Mouse (Mus musculus) myocyte (in vitro differentiated cells): Measurements from ENCODE around the gene 1700001P01Rik. TPM values are rescaled to one million over a fixed set of nuclear protein-coding genes. Genes with fewer than 3 reads are reported as not detected.

Experiments used
- H3K27me3 ChIP-seq: one replicate; pipeline ENCODE4 v1.6.1; 2011; ENCODE audit not compliant: control insufficient read depth, insufficient read depth, insufficient read length
- H3K36me3 ChIP-seq: one replicate; pipeline ENCODE4 v1.6.1; 2011; ENCODE audit not compliant: control insufficient read depth, insufficient read depth
- H3K4me2 ChIP-seq: one replicate; pipeline ENCODE4 v1.6.1; 2011; ENCODE audit warnings: low read depth, control low read depth
- H3K4me3 ChIP-seq: one replicate; pipeline ENCODE4 v1.5.1; 2011; ENCODE audit warnings: mild to moderate bottlenecking, control low read depth, moderate library complexity
- H3K79me2 ChIP-seq: one replicate; pipeline ENCODE4 v1.6.1; 2011; ENCODE audit not compliant: control insufficient read depth, insufficient read depth
- H3ac ChIP-seq: one replicate; pipeline ENCODE4 v1.6.1; 2011; ENCODE audit not compliant: control insufficient read depth, insufficient read length
- CEBPB ChIP-seq: IDR thresholded peaks from 2 replicates; pipeline ENCODE4 v1.6.1; 2011; ENCODE audit warnings: mild to moderate bottlenecking, moderate library complexity; ENCODE audit not compliant: poor library complexity, insufficient read depth, severe bottlenecking
- E2F4 ChIP-seq: IDR thresholded peaks from one replicate; pipeline ENCODE4 v1.6.1; 2011; ENCODE audit warnings: mild to moderate bottlenecking, control low read depth, moderate library complexity; ENCODE audit not compliant: insufficient read depth
- MAX ChIP-seq: IDR thresholded peaks from one replicate; pipeline ENCODE4 v1.6.1; 2011; ENCODE audit warnings: low read depth, mild to moderate bottlenecking, control low read depth
- MYOD1 ChIP-seq, 3 experiments: IDR thresholded peaks; one replicate each; pipeline ENCODE4 v1.6.1; 2011; ENCODE audit warnings: control low read depth in 2 of 3, low read depth in 2 of 3, mild to moderate bottlenecking in 2 of 3, moderate library complexity in 1 of 3; ENCODE audit not compliant: insufficient read length in 2 of 3, control insufficient read depth in 1 of 3
- MYOG ChIP-seq, 3 experiments: IDR thresholded peaks; one replicate each; pipeline ENCODE4 v1.6.1; 2011; ENCODE audit warnings: control low read depth in 2 of 3, low read depth in 2 of 3, mild to moderate bottlenecking in 2 of 3; ENCODE audit not compliant: insufficient read length in 2 of 3, control insufficient read depth in 1 of 3, insufficient read depth in 1 of 3
- POLR2A ChIP-seq: IDR thresholded peaks from one replicate; pipeline ENCODE4 v1.6.1; 2011; ENCODE audit warnings: low read depth, mild to moderate bottlenecking, control low read depth, moderate library complexity; ENCODE audit not compliant: insufficient read length
- POLR2AphosphoS2 ChIP-seq: IDR thresholded peaks from one replicate; pipeline ENCODE4 v1.6.1; 2011; ENCODE audit warnings: low read depth, control low read depth; ENCODE audit not compliant: insufficient read length
- REST ChIP-seq: IDR thresholded peaks from one replicate; pipeline ENCODE4 v1.6.1; 2011; ENCODE audit warnings: mild to moderate bottlenecking, control low read depth, moderate library complexity; ENCODE audit not compliant: insufficient read depth, insufficient read length
- SRF ChIP-seq: IDR thresholded peaks from one replicate; pipeline ENCODE4 v1.6.1; 2011; ENCODE audit warnings: low read depth; ENCODE audit not compliant: control insufficient read depth, insufficient read length
- TCF12 ChIP-seq: IDR thresholded peaks from one replicate; pipeline ENCODE4 v1.6.1; 2011; ENCODE audit warnings: mild to moderate bottlenecking, control low read depth; ENCODE audit not compliant: poor library complexity, insufficient read depth, severe bottlenecking
- TCF3 ChIP-seq: IDR thresholded peaks from one replicate; pipeline ENCODE4 v1.6.1; 2011; ENCODE audit warnings: low read depth, control low read depth; ENCODE audit not compliant: insufficient read length
- USF1 ChIP-seq: IDR thresholded peaks from one replicate; pipeline ENCODE4 v1.6.1; 2011; ENCODE audit warnings: low read depth, mild to moderate bottlenecking, control low read depth, moderate library complexity
- polyA plus RNA-seq: library from polyadenylated mRNA; unstranded; fragments of >200 nt; fragmentation: generic; extraction: Trizol; gene quantifications from one replicate; pipeline ENCODE4 v1.2.1, GENCODE M21; 2012; ENCODE audit warnings: missing spikeins

1700001P01Rik gene
- polyA plus RNA-seq, 1 experiment, result 0.07 TPM

DNA sequence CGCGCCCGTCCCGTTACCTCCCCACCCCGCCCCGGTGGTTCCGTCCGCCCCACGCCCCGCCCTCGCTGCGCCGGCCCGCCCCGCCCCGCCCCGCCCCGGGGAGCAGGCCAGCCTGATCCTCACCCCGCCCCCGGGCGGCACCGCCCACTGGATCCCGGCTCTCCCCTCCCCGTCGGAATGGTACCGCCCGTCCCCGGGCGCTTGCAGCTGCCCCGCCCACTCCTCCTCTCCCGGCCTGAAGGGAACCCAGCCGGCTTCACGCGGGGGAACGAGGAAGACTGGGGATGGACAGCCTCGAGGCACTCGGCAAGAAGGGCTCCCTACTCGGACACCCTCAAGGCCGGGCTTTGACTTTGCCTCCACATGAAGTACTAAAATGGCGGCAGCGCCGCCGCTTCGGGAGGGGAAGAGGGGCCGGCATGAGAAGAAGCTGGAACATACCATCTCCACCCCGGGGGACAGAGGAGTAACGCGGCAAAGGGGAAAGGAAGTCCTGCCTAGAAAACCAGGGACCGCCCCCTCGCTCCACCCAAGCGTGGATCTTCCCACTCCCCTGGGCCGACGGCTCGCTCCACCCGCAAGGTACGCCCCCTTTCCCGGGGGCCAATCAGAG is 30.9 kb downstream of the 1700001P01Rik start:
- peak overlapping the region; percentile 44 for H3K4me3 ChIP-seq
- TF ChIP-seq REST (no peak), POLR2AphosphoS2 (peak; percentile 87), MYOD1 (IDR thresholded peaks at IDR 0.05; ENCODE audit: control insufficient read depth in 1 of 3, insufficient read length in 2 of 3, low read depth in 2 of 3) (peak in 1 of 3 experiments; percentile 9), CEBPB (no peak), TCF12 (no peak), USF1 (no peak), MYOG (IDR thresholded peaks at IDR 0.05; ENCODE audit: control insufficient read depth in 1 of 3, insufficient read depth in 1 of 3, insufficient read length in 2 of 3, low read depth in 2 of 3) (peak in 1 of 3 experiments; percentile 47), POLR2A (no peak)
- peak overlapping the region; percentile 57 for H3ac ChIP-seq
- peaks cover 6% of the 10 kb centered on the region for H3K36me3 ChIP-seq
- peak overlapping the region; percentile 86 for H3K4me2 ChIP-seq
- no peaks in the 10 kb centered on the region for H3K27me3 ChIP-seq
- peaks cover 44% of the 10 kb centered on the region for H3K79me2 ChIP-seq

DNA sequence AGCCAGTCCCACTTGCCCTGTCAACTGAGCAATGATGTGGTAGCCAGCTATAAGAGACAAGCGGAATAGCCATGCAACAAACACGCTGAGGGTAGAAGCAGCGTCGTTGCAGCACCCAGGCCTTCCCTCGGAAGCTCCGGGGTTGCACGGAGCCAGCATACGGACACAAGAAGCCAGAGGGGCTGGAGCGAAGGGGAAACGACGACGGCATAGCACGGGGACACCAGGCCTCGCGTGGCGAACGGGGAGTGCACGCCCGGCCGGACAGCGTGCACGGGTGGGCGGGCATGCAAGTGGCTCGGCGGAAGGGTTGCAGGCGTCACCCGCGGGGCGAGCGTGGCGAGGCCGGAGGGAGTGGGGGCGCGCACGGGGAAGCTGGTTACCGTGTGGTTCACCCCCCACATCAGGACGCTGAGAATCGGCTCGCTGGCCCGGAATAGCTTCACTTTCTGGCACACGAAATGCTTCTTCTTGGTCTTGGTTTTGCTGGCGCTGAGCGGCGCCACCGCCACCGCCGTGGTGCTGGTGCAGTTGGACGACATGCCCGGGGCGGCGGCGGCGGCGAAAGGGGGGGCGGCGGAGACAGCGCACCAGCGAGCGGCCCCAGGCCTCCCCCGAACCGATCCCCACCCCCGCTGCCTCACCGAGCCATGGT is 31.5 kb downstream of the 1700001P01Rik start, which contains the start of gene Pip4k2b:
Gene Pip4k2b (minus strand): TSS at position 642 of the 655 bp plus-strand sequence.
- Histone ChIP-seq H3K4me3 (peak within 1 kb of the TSS; percentile 44), H3ac (peak within 1 kb of the TSS; percentile 57), H3K27me3 (no peaks in the 10 kb centered on the region), H3K36me3 (peaks cover 6% of the 10 kb centered on the region), H3K79me2 (peaks cover 51% of the 10 kb centered on the region), H3K4me2 (peak within 1 kb of the TSS; percentile 95)
- TF ChIP-seq POLR2A (peak; percentile 59), MAX (peak; percentile 33), E2F4 (no peak), REST (no peak), MYOG (IDR thresholded peaks at IDR 0.05; ENCODE audit: control insufficient read depth in 1 of 3, insufficient read depth in 1 of 3, insufficient read length in 2 of 3, low read depth in 2 of 3) (peak in 2 of 3 experiments; percentile 13 to 16), MYOD1 (IDR thresholded peaks at IDR 0.05; ENCODE audit: control insufficient read depth in 1 of 3, insufficient read length in 2 of 3, low read depth in 2 of 3) (peak in 1 of 3 experiments; percentile 21), POLR2AphosphoS2 (peak; percentile 56)

DNA sequence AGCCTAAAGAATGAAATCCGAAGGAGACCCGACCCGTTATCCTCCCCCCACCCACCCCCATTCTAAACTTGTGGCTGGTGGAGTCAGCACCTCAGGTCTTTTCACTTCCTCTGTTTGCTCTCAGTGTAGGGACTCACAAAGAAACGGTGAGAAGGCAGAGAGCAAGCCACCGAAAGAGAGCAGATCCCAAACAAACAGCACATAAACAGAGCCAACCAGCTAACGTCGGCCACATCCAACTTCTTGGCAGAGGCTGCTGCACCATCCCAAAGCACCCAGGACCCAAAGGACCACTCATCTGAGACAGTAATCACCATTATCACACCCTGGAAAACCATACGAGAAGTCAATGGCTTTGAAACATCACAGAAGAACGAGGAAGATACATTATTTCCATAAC is 32.3 kb downstream of the 1700001P01Rik start:
- Histone ChIP-seq H3K79me2 (peaks cover 58% of the 10 kb centered on the region), H3K27me3 (no peaks in the 10 kb centered on the region), H3K4me2 (peak overlapping the region; percentile 95), H3K36me3 (peaks cover 6% of the 10 kb centered on the region), H3ac (peak overlapping the region; percentile 57), H3K4me3 (peak overlapping the region; percentile 44)
- TF ChIP-seq CEBPB (no peak), POLR2AphosphoS2 (no peak), SRF (no peak), TCF12 (no peak), USF1 (no peak), MYOD1 (IDR thresholded peaks at IDR 0.05; ENCODE audit: control insufficient read depth in 1 of 3, insufficient read length in 2 of 3, low read depth in 2 of 3) (no peak), TCF3 (no peak), MYOG (IDR thresholded peaks at IDR 0.05; ENCODE audit: control insufficient read depth in 1 of 3, insufficient read depth in 1 of 3, insufficient read length in 2 of 3, low read depth in 2 of 3) (no peak), POLR2A (no peak), REST (no peak), E2F4 (no peak), MAX (no peak)

DNA sequence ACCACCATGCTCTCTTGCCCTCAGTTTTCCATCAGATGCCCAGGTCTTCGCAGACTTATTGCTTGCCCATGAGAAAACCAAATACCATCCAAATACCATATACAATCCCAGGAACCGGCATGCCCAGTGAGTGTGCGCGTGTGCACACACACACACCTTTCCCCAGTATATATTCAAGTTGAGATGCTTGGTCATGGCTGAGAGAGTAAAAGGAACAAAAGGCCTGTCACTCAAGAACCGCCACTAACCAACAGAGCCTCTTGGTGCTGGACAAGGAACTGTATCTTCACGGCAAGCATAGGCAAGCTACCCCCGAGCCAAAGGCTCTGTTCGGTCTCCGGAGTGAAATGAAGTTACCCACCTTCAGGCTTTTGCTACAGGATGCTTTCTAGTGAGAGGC is 33.1 kb downstream of the 1700001P01Rik start:
- Histone ChIP-seq H3ac (no peak overlapping the region), H3K27me3 (no peaks in the 10 kb centered on the region), H3K36me3 (no peaks in the 10 kb centered on the region), H3K4me3 (peak overlapping the region; percentile 44), H3K4me2 (peak overlapping the region; percentile 95), H3K79me2 (peaks cover 64% of the 10 kb centered on the region)
- TF ChIP-seq MYOD1 (IDR thresholded peaks at IDR 0.05; ENCODE audit: control insufficient read depth in 1 of 3, insufficient read length in 2 of 3, low read depth in 2 of 3) (no peak), E2F4 (no peak)

DNA sequence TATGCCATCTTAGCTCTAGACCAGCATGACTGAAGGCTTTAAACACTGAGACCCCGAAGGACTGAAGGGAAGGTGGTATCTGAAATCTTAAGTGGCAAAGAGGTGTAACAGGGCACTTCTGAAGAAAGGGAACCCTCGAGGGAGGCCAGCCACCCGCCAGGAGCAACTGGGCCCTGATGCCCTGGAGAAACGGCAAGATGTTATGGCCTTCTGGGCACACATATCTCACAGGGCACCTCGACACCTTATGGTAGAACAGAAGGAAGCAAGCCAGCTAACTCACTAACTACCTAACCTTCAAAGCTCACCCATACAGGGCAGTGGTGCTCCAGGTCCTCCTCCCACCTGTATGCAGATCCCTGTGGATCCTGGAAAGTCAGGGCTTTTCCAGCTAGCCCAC is 33.6 kb downstream of the 1700001P01Rik start:
- Histone ChIP-seq H3K79me2 (peaks cover 64% of the 10 kb centered on the region), H3K4me2 (peak overlapping the region; percentile 95), H3K36me3 (no peaks in the 10 kb centered on the region), H3K27me3 (no peaks in the 10 kb centered on the region), H3ac (no peak overlapping the region), H3K4me3 (peak overlapping the region; percentile 44)
- TF ChIP-seq MYOG (IDR thresholded peaks at IDR 0.05; ENCODE audit: control insufficient read depth in 1 of 3, insufficient read depth in 1 of 3, insufficient read length in 2 of 3, low read depth in 2 of 3) (no peak), TCF12 (no peak), USF1 (no peak), E2F4 (no peak), SRF (no peak), MAX (no peak), POLR2A (no peak), POLR2AphosphoS2 (no peak), CEBPB (no peak), TCF3 (no peak), MYOD1 (IDR thresholded peaks at IDR 0.05; ENCODE audit: control insufficient read depth in 1 of 3, insufficient read length in 2 of 3, low read depth in 2 of 3) (no peak), REST (no peak)
